Mouse (Mus musculus) hindbrain, postnatal 0 days (tissue): ENCODE measurements around the gene Cemip2. TPM values are rescaled to one million over a fixed set of nuclear protein-coding genes. Genes with fewer than 3 reads are reported as not detected.

ENCODE experiments used
- ATAC-seq: fragments of 200-750 bp; cut with Nextera tagmentation; 2 replicates; pipeline ENCODE4 v1.8.0; 2017; ENCODE audit warnings: mild to moderate bottlenecking, moderate TSS enrichment, moderate library complexity
- DNase-seq: peaks from one replicate; pipeline ENCODE4 v3.0.0-alpha.2; 2015; ENCODE audit warnings: low spot score
- H3K27ac ChIP-seq: fragments of 300-500 bp; sonication (generic); 2 replicates; pipeline ENCODE4 v1.5.1; 2014; ENCODE audit warnings: mild to moderate bottlenecking
- H3K27me3 ChIP-seq: fragments of 300-500 bp; sonication (generic); 2 replicates; pipeline ENCODE4 v1.6.1; 2014; ENCODE audit warnings: low read length, mixed read lengths; ENCODE audit not compliant: insufficient read depth
- H3K36me3 ChIP-seq: fragments of 300-500 bp; sonication (generic); 2 replicates; pipeline ENCODE4 v1.6.1; 2014; ENCODE audit warnings: low read length, mixed read lengths; ENCODE audit not compliant: insufficient read depth
- H3K4me1 ChIP-seq: fragments of 300-500 bp; sonication (generic); 2 replicates; pipeline ENCODE4 v1.6.1; 2014; ENCODE audit warnings: antibody characterized with exemption, low read length, mixed read lengths; ENCODE audit not compliant: insufficient read depth
- H3K4me2 ChIP-seq: fragments of 300-500 bp; sonication (generic); 2 replicates; pipeline ENCODE4 v1.6.1; 2014; ENCODE audit warnings: low read depth, mild to moderate bottlenecking, low read length, moderate library complexity, mixed read lengths
- H3K4me3 ChIP-seq: fragments of 300-500 bp; sonication (generic); 2 replicates; pipeline ENCODE4 v1.5.1; 2014; ENCODE audit warnings: low read length
- H3K9ac ChIP-seq: fragments of 300-500 bp; sonication (generic); replicated peaks from 2 replicates; pipeline ENCODE4 v1.6.1; 2014; ENCODE audit warnings: mild to moderate bottlenecking, low read length, moderate library complexity, mixed read lengths
- H3K9me3 ChIP-seq: fragments of 300-500 bp; sonication (generic); 2 replicates; pipeline ENCODE4 v1.6.1; 2016; ENCODE audit warnings: low read length, mixed read lengths
- CTCF ChIP-seq: IDR thresholded peaks from 2 replicates; pipeline ENCODE4 v1.5.1; 2016; ENCODE audit warnings: antibody characterized with exemption, control low read depth, low read depth
- WGBS: fragments of 180-500 bp; shearing (Covaris S2); extraction: QIAGEN DNeasy Blood & Tissue Kit; methylation state at CpG from one replicate; pipeline ENCODE4 v1.1.7; 2014; 5-methylcytosine and 5-hydroxymethylcytosine counted together
- polyA plus RNA-seq: library from polyadenylated mRNA; unstranded; fragments of >200 nt; fragmentation: Nextera tagmentation; extraction: Ambion mirVana; gene quantifications from 2 replicates; pipeline ENCODE4 v1.2.1, GENCODE M21; 2015
- total RNA-seq: library from RNA; depleted of rRNA; stranded (reverse); fragments of >200 nt; gene quantifications from 2 replicates; pipeline ENCODE4 v1.2.3, GENCODE M21; 2014; rRNA removed

Cemip2 gene
- total and polyA plus RNA-seq, 2 experiments from 2014 or later, result 11.7 to 25.1 TPM

DNA sequence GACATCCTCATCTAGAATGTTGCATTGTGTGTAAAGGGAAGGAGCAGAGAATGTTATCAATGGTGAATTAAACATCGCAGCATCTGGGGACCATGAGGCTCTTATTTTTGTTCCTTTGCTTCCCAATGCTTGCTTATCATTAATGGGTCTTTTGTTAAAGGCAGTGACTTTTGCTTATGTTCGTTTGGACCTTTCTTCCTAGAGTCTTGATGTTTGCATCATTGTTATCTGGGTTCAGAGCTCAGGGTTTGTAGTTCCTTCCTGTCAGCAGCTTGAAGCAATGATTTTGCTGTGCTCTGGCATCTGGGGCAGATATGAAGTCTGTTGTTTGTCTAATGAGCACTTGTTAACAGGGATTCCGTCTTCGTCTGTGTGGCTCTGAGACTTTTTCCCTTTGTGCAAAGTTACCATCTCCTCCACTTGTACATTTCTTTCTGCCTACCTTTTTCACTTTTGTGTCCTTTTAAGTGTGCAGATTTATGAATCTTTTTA is 108.1 kb downstream of the Cemip2 start:
- 81% methylated on average over 4 of the region's 4 CpGs for WGBS
- no peak overlapping the region for H3K27ac ChIP-seq
- no peaks in the 10 kb centered on the region for H3K27me3 ChIP-seq
- no peak overlapping the region for H3K9ac ChIP-seq
- H3K4me3 ChIP-seq, result no peak overlapping the region
- ATAC-seq, result no peak
- no peak for TF ChIP-seq CTCF
- H3K9me3 ChIP-seq, result no peaks in the 10 kb centered on the region
- DNase-seq, result no peak
- H3K4me2 ChIP-seq, result no peak overlapping the region
- H3K36me3 ChIP-seq, result no peaks in the 10 kb centered on the region
- H3K4me1 ChIP-seq, result no peaks in the 10 kb centered on the region

DNA sequence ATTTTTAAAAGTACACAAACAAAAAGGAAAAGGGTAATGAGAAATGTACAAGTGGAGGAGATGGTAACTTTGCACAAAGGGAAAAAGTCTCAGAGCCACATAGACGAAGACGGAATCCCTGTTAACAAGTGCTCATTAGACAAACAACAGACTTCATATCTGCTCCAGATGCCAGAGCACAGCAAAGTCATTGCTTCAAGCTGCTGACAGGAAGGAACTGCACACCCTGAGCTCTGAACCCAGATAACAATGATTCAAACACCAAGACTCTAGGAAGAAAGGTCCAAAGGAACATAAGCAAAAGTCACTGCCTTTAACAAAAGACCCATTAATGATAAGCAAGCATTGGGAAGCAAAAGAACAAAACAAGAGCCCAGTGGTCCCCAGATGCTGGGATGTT is 112.6 kb downstream of the Cemip2 start:
- Histone ChIP-seq H3K4me2 (no peak overlapping the region), H3K27ac (no peak overlapping the region), H3K9me3 (no peaks in the 10 kb centered on the region), H3K27me3 (no peaks in the 10 kb centered on the region), H3K36me3 (no peaks in the 10 kb centered on the region), H3K4me1 (no peaks in the 10 kb centered on the region), H3K4me3 (no peak overlapping the region), H3K9ac (no peak overlapping the region)
- ATAC-seq, result no peak
- no peak for TF ChIP-seq CTCF
- WGBS, result 77% methylated on average over 2 of the region's 2 CpGs
- no peak for DNase-seq

- Histone ChIP-seq H3K9ac (no peak overlapping the region), H3K4me3 (no peak overlapping the region), H3K27ac (no peak overlapping the region), H3K27me3 (no peaks in the 10 kb centered on the region), H3K4me2 (no peak overlapping the region), H3K36me3 (no peaks in the 10 kb centered on the region), H3K9me3 (no peaks in the 10 kb centered on the region), H3K4me1 (no peaks in the 10 kb centered on the region)
- 89% methylated on average over 3 of the region's 3 CpGs for WGBS
- ATAC-seq (no peak), DNase-seq (no peak)
- no peak for TF ChIP-seq CTCF
Measured at GRCm38 (mm10) chr19:21894792-21895191, 116.7 kb downstream of the Cemip2 start.

- ATAC-seq, result no peak
- WGBS, result 88% methylated on average over 5 of the region's 5 CpGs
- Histone ChIP-seq H3K9me3 (no peaks in the 10 kb centered on the region), H3K36me3 (no peaks in the 10 kb centered on the region), H3K27ac (no peak overlapping the region), H3K4me3 (no peak overlapping the region), H3K9ac (no peak overlapping the region), H3K4me2 (no peak overlapping the region), H3K27me3 (no peaks in the 10 kb centered on the region), H3K4me1 (no peaks in the 10 kb centered on the region)
- DNase-seq, result no peak
- TF ChIP-seq CTCF, result no peak
Measured at GRCm38 (mm10) chr19:21895540-21895939, 117.4 kb downstream of the Cemip2 start.

DNA sequence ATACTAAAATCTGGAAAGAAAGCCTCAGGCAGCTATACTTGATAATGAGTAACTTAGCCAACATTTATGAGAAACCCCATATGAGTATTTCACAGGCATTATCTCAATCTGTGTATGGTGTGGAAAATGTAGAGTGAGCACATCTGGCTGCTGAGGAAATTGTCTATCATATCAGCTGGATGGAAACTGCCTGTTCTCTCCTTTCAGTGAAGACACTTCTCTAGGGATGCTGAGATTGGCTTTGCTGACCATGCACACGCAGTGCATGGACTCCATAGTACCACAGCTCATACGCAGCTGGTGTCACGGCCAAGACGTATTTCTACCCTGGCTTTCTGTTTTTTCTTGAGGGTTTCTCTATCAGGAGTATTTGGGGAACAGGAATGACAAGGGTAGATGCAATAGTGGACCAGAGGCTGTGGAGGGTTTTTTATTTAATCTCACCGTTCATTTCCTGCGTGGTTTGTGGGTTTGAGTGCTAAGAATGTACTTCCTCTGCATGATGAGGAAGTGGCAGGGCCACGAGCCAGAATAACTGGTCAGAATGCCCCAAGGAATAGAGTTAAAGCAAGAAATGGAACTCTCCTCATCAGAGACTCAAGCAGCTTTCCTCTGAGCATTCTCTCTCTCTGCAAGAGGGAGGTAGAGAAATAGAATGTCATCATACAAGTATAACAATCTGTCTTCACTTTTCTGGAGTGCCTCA is 119.1 kb downstream of the Cemip2 start:
- Histone ChIP-seq H3K9ac (no peak overlapping the region), H3K36me3 (no peaks in the 10 kb centered on the region), H3K4me1 (no peaks in the 10 kb centered on the region), H3K27ac (no peak overlapping the region), H3K4me3 (no peak overlapping the region), H3K9me3 (no peaks in the 10 kb centered on the region), H3K4me2 (no peak overlapping the region), H3K27me3 (no peaks in the 10 kb centered on the region)
- TF ChIP-seq CTCF, result no peak
- no peak for DNase-seq
- 84% methylated on average over 7 of the region's 7 CpGs for WGBS
- ATAC-seq, result no peak

- no peak overlapping the region for H3K9ac ChIP-seq
- no peak overlapping the region for H3K4me3 ChIP-seq
- DNase-seq (no peak), ATAC-seq (no peak)
- H3K4me1 ChIP-seq, result no peaks in the 10 kb centered on the region
- H3K4me2 ChIP-seq, result no peak overlapping the region
- 76% methylated on average over 12 of the region's 12 CpGs for WGBS
- H3K9me3 ChIP-seq, result no peaks in the 10 kb centered on the region
- TF ChIP-seq CTCF, result no peak
- H3K27ac ChIP-seq, result no peak overlapping the region
- no peaks in the 10 kb centered on the region for H3K27me3 ChIP-seq
- H3K36me3 ChIP-seq, result no peaks in the 10 kb centered on the region
Measured at GRCm38 (mm10) chr19:21898015-21898939, 120.1 kb downstream of the Cemip2 start.

Other genes with a start within 250 kb of the Cemip2 start
- gene 1110059E24Rik, start 125.4 kb upstream of the Cemip2 start, total RNA-seq, result 19.0 and 20.7 TPM in 2 replicates
- gene 1110059E24Rik, start 125.4 kb upstream of the Cemip2 start, polyA plus RNA-seq, result 52.1 and 53.3 TPM in 2 replicates
- 50.0 and 58.6 TPM in 2 replicates for gene Abhd17b, start 125.2 kb upstream of the Cemip2 start, total RNA-seq
- gene Abhd17b, start 125.2 kb upstream of the Cemip2 start, polyA plus RNA-seq, result 51.9 and 55.5 TPM in 2 replicates